Comparison of ENCODE assay signal across 8 mouse cellular contexts in the genomic region with DNA sequence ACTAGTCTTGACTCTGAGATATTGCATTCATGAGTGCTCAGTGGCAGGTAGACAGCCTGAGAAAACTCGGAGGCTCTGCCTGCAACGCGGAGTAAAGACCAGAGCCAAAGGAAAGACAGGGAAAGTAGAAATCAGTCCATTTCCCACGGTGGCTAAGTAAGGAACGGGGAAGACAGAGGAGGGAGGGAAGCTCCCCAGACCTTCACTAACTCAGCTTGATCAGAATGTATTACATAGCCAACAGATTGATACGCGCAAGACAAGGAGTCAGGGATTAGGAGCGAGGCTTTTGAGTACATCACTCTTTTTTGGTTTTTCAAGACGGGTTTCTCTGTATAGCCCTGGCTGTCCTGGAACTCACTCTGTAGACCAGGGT. TPM values are rescaled to one million over a fixed set of nuclear protein-coding genes. Genes with fewer than 3 reads are reported as not detected.
DNase-seq lines count a peak whose midpoint lies in the region; ATAC-seq and TF ChIP-seq lines count a peak whose summit lies in the region.

No protein-coding gene starts in this region.

- H3K4me1 ChIP-seq in liver, adult 2 months (ENCODE audit: control insufficient read depth, insufficient read depth, low read length) = peaks cover 31% of the 10 kb centered on the region
- peaks cover 33% of the 10 kb centered on the region for H3K4me1 ChIP-seq in embryonic facial prominence, embryonic 15.5 days
- H3K4me1 ChIP-seq in limb, embryonic 13.5 days = peaks cover 49% of the 10 kb centered on the region
- H3K4me1 ChIP-seq in neural tube, embryonic 15.5 days = peaks cover 33% of the 10 kb centered on the region

- TF ChIP-seq CTCF in liver, adult 2 months (IDR thresholded peaks at IDR 0.05; ENCODE audit: low read depth, low read length) = no peak

- H3K4me2 ChIP-seq in embryonic facial prominence, embryonic 15.5 days (replicated peaks) = peak overlapping the region; percentile 95
- peak overlapping the region; percentile 99 for H3K4me2 ChIP-seq in limb, embryonic 13.5 days (replicated peaks)
- H3K4me2 ChIP-seq in neural tube, embryonic 15.5 days = peak overlapping the region; percentile 99

- H3K9ac ChIP-seq in liver, adult 2 months (ENCODE audit: low read depth, low read length) = peak overlapping the region; percentile 65
- no peak overlapping the region for H3K9ac ChIP-seq in embryonic facial prominence, embryonic 15.5 days
- H3K9ac ChIP-seq in limb, embryonic 13.5 days = no peak overlapping the region
- H3K9ac ChIP-seq in neural tube, embryonic 15.5 days (replicated peaks) = no peak overlapping the region

- no peak for DNase-seq in liver, adult 2 months (ENCODE audit: extremely low read depth, low read depth, low spot score)
- no peak for DNase-seq in liver
- no peak for DNase-seq in retina, postnatal 1 day
- DNase-seq in cerebellum, postnatal 14 days = no peak
- no peak for DNase-seq in urinary bladder, adult 2 months (ENCODE audit: low spot score)

- peak overlapping the region; percentile 79 for H3K4me3 ChIP-seq in liver, adult 2 months (ENCODE audit: insufficient read depth, low read depth, low read length)
- peak overlapping the region; percentile 50 for H3K4me3 ChIP-seq in embryonic facial prominence, embryonic 15.5 days (replicated peaks)
- peak overlapping the region; percentile 60 for H3K4me3 ChIP-seq in limb, embryonic 13.5 days
- H3K4me3 ChIP-seq in neural tube, embryonic 15.5 days (replicated peaks) = peak overlapping the region; percentile 46

- WGBS in liver, adult 2 months = 4% methylated on average over 9 of the region's 9 CpGs
- 4% methylated on average over 9 of the region's 9 CpGs for WGBS in embryonic facial prominence, embryonic 15.5 days
- 3% methylated on average over 9 of the region's 9 CpGs for WGBS in limb, embryonic 13.5 days
- 4% methylated on average over 9 of the region's 9 CpGs for WGBS in neural tube, embryonic 15.5 days

- H3K27ac ChIP-seq in liver, adult 2 months (replicated peaks; ENCODE audit: insufficient read depth, low read depth, low read length) = peak overlapping the region; percentile 76
- no peak overlapping the region for H3K27ac ChIP-seq in embryonic facial prominence, embryonic 15.5 days (replicated peaks)
- no peak overlapping the region; the same call in 1 of the 2 replicates for H3K27ac ChIP-seq in limb, embryonic 13.5 days
- no peak overlapping the region for H3K27ac ChIP-seq in neural tube, embryonic 15.5 days (replicated peaks)

- H3K27me3 ChIP-seq in liver, adult 2 months (ENCODE audit: control insufficient read depth, insufficient read depth, low read length) = no peaks in the 10 kb centered on the region
- peaks cover 81% of the 10 kb centered on the region for H3K27me3 ChIP-seq in embryonic facial prominence, embryonic 15.5 days
- peaks cover 88% of the 10 kb centered on the region for H3K27me3 ChIP-seq in limb, embryonic 13.5 days
- H3K27me3 ChIP-seq in neural tube, embryonic 15.5 days (replicated peaks) = peaks cover 77% of the 10 kb centered on the region

- H3K9me3 ChIP-seq in embryonic facial prominence, embryonic 15.5 days (replicated peaks) = no peaks in the 10 kb centered on the region
- H3K9me3 ChIP-seq in limb, embryonic 13.5 days = no peaks in the 10 kb centered on the region
- no peaks in the 10 kb centered on the region for H3K9me3 ChIP-seq in neural tube, embryonic 15.5 days (replicated peaks)

- no peak for ATAC-seq in embryonic facial prominence, embryonic 15.5 days (ENCODE audit: insufficient number of reproducible peaks, low FRiP score, low TSS enrichment, low read depth)
- ATAC-seq in limb, embryonic 13.5 days (ENCODE audit: low FRiP score, low read depth) = no peak
- ATAC-seq in neural tube, embryonic 15.5 days (ENCODE audit: low FRiP score) = no peak

- peaks cover 25% of the 10 kb centered on the region for H3K79me2 ChIP-seq in liver, adult 2 months (ENCODE audit: control insufficient read depth, insufficient read depth, low read length)

- no peak for TF ChIP-seq POLR2A in liver, adult 2 months (IDR thresholded peaks at IDR 0.05; ENCODE audit: extremely low read depth, insufficient read depth, low read length)

- H3K36me3 ChIP-seq in liver, adult 2 months (ENCODE audit: control insufficient read depth, insufficient read depth, low read length) = no peaks in the 10 kb centered on the region
- no peaks in the 10 kb centered on the region for H3K36me3 ChIP-seq in embryonic facial prominence, embryonic 15.5 days
- H3K36me3 ChIP-seq in limb, embryonic 13.5 days = no peaks in the 10 kb centered on the region
- H3K36me3 ChIP-seq in neural tube, embryonic 15.5 days = no peaks in the 10 kb centered on the region

RNA-seq across cellular contexts. Expression of gene Rab20, which starts 1.3 kb away (rescaled TPM):
- total RNA-seq in liver, adult 2 months (2014; rRNA removed) = 15.9 and 19.7 TPM in 2 replicates
- 21.2 and 23.0 TPM in 2 replicates for polyA plus RNA-seq in liver, adult 2 months (2012; rRNA removed)
- polyA plus RNA-seq in embryonic facial prominence, embryonic 15.5 days (2015; fragmentation: Nextera tagmentation; extraction: Ambion mirVana) = 2.0 and 2.1 TPM in 2 replicates
- 1.6 and 1.7 TPM in 2 replicates for polyA plus RNA-seq in limb, embryonic 13.5 days (2015; fragmentation: Nextera tagmentation; extraction: Ambion mirVana)
- polyA plus RNA-seq in neural tube, embryonic 15.5 days (2015; fragmentation: Nextera tagmentation; extraction: Ambion mirVana) = 1.00 and 3.0 TPM in 2 replicates
- 24.9 and 29.8 TPM in 2 replicates for polyA plus RNA-seq in urinary bladder, adult 2 months (2012; rRNA removed)

RNA-seq across cellular contexts. Expression of gene Naxd, which starts 20.1 kb away (rescaled TPM):
- total RNA-seq in liver, adult 2 months (2014; rRNA removed) = 84.7 and 94.8 TPM in 2 replicates
- 110 and 112 TPM in 2 replicates for polyA plus RNA-seq in liver, adult 2 months (2012; rRNA removed)
- polyA plus RNA-seq in embryonic facial prominence, embryonic 15.5 days (2015; fragmentation: Nextera tagmentation; extraction: Ambion mirVana) = 120 and 132 TPM in 2 replicates
- polyA plus RNA-seq in limb, embryonic 13.5 days (2015; fragmentation: Nextera tagmentation; extraction: Ambion mirVana) = 128 and 132 TPM in 2 replicates
- polyA plus RNA-seq in neural tube, embryonic 15.5 days (2015; fragmentation: Nextera tagmentation; extraction: Ambion mirVana) = 149 and 154 TPM in 2 replicates
- polyA plus RNA-seq in urinary bladder, adult 2 months (2012; rRNA removed) = 120 and 154 TPM in 2 replicates
